Mouse (Mus musculus) T-helper 2 cell (primary cell): ENCODE results near the gene Arsg.
"Not testable (repeated sequence)": the region's sequence is repeated elsewhere in the genome, so short reads cannot be mapped to it uniquely, and the experiment has no call there.

Source experiments
- in situ Hi-C: fragments of 300-600 bp; cut with MboI, MseI; formaldehyde crosslinking; loops from one replicate; pipeline ENCODE4 v1.15.1; 2025; ENCODE audit warnings: high pct_unique_total_duplicates

Gene Arsg

DNA sequence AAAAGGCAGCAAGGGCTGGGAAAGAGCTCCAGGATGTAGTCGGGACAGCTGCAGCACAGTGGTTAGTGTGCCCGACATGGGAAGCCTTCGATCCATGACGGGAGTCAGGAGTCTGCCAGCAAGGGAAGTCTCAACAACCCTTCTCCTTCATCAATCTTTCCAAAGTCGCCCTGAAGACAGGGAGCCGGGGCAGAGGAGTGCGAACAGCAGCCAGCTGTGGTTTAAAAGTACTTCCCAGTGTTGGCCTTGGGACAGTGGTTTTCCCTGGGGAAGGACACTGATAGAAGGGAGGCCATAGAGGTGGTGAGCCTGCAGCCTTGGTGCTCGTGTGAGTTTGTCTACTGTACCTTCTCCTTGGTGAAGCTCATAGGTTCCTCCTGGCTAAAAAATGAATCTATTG lies 6.2 kb upstream of the Arsg start:
- in situ Hi-C loops: loop anchor here (10.0 kb wide), 1 partner anchor 388 kb away; no protein-coding TSS in a partner anchor

GRCm38 (mm10) chr11:109468133-109468532 lies 5.0 kb upstream of the Arsg start:
- in situ Hi-C loops: loop anchor here (10.0 kb wide), 1 partner anchor 387 kb away; no protein-coding TSS in a partner anchor

GRCm38 (mm10) chr11:109470170-109470569 lies 3.0 kb upstream of the Arsg start:
- in situ Hi-C loops: no loop called here

DNA sequence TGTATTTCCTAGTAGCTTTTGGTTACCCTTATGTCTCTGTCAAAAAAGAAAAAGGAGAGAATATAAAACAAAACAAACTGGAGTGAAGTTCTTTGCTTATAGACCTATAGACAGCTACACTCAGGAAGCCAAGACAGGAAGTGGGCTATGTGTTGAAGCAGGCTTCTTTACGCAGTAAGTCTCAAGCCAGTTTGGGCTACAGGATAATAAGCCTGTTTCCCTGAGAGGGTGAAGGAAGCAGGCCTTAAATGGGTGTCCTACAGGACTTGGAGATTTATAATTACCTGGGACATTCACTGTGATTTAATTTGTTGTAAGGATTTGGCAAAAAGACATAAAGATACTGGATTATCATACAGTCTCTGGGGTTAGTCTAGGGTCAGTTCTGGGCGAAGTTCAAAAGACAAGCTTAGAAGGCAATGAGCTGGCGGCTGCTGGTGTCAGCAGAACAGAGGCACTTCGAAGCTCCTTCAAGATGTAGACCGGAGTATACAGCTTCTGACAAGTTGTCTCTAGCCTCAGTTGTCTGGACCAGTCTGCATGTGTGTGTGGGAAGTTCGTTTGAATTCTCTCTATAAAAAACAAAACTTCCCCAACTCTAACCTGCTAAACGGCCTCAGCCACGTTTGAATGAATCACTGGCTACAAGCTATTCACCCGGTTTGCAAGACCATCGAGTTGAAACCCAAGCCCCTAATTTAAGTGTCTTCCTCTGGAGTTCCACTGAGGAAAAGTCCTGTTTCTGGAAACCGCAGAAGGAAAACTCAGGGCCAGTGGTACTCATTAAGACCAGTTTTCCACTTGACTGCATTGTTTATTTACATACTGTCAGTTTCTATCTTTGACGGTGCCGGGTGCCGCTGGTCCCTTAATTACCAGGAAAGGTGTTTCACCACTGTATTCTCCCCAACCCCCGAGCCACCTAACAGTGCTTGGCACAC lies 2.0 kb upstream of the Arsg start:
- in situ Hi-C loops: no loop called here

- in situ Hi-C loops: no loop called here
Measured at GRCm38 (mm10) chr11:109472171-109472691, 943 bp upstream of the Arsg start.

GRCm38 (mm10) chr11:109472821-109473170 lies 378 bp upstream of the Arsg start:
- in situ Hi-C loops: no loop called here

DNA sequence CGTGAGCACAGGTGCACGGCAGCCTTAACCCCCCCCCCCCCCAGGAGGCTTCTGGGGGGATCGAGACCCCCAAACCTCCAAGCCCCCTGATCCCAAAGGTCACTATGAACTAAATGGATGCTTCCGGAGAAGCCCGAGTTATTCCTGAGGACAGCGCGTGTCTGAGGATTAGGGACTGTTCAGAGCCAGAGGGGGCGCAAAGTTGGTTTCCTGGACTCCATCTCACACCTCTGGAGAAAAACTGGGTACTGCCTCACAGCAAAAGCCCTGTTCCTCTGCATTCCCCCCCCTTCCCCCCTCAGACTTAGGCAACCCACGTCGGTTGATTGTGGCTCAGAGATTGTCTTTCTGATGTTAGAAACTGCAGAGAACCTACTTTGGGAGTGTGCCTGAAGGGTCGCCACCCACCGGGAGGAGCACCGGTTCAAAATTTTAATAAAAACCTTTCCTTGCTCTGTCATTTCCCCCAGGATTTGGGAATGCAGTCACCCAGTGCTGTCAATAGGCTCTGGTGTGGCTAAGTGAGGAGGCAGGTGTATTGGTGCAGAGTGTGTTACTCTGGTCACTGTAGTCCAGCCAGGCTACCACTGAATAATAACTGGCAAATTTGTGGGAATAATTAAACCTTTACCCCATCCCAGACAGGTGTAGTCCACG lies 1.0 kb downstream of the Arsg start:
- in situ Hi-C loops: no loop called here

DNA sequence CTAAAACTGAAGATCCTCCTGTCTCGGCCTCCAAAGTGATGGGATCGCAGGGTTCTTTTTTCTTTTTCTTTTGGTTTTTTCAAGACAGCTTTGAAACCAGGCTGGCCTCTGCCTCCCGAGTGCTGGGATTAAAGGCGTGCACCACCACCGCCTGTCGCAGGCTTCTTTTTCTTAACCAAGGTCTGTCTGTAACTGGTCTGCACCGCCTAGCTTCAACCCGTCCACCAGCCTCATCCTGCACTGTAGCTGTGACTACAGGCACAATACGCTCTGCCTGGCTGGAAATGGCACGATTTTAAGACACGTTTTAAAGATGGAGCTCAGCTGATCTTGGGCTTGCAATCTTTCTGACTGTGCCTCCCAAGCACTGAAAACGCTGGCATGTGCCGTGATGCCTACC lies 1.7 kb downstream of the Arsg start:
- in situ Hi-C loops: no loop called here

DNA sequence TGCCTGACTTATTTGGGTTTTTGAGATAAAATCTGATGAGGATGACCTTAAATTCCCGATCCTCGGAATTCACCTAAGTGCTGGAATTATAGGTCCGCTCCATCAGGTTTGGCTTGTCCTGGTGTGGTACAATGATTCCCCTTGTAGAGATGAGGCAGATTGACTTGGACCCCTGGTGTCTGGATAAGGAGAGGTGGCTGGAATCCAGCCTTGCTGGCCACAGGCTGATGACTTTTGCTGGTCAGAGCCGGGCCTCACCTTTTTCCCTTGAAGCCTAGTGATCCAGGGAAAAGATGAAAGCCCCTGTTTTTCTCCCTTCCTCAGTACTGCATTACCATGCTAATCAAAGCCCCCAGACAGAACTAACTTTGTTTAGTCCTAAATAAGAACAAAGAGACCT lies 2.5 kb downstream of the Arsg start:
- in situ Hi-C loops: no loop called here

- in situ Hi-C loops: no loop called here
Measured at GRCm38 (mm10) chr11:109476241-109476640, 3.1 kb downstream of the Arsg start.

- in situ Hi-C loops: no loop called here
Measured at GRCm38 (mm10) chr11:109476653-109477052, 3.5 kb downstream of the Arsg start.

DNA sequence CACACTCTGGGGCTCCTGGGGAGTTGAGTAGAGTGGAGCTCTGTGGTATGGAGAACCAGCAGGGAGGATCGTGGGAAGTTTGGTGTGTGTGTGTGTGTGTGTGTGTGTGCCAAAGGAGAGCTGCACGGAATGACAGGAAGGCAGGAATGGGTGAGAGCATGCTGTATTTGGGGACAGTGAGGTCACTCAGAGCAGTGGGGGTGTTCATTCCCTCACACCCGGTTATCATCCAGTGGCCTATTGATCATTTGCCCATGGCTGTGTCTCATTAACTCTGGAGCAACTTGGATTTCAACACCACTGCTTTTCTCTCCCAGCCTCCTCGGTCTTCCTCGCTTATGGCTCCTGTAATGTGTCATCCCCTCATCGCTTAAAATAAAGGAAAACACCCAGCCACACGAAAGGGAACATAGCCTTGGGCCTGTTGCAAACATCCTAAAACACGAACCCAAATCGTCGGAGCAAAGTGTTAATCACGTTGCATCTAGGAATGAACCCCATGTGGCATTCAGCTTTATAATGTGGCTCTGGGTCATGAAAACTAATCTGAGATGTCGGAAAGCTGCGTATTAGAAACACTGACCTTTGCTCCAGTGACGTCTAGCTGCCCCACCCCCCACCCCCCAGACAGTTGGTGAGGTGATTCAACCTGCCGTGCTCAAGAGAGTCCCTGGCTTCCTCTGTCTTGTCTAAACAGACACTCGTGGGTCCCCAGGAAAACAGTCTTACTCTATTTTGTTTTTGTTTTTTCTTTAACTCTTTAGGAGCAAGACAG lies 4.6 kb downstream of the Arsg start:
- in situ Hi-C loops: no loop called here

DNA sequence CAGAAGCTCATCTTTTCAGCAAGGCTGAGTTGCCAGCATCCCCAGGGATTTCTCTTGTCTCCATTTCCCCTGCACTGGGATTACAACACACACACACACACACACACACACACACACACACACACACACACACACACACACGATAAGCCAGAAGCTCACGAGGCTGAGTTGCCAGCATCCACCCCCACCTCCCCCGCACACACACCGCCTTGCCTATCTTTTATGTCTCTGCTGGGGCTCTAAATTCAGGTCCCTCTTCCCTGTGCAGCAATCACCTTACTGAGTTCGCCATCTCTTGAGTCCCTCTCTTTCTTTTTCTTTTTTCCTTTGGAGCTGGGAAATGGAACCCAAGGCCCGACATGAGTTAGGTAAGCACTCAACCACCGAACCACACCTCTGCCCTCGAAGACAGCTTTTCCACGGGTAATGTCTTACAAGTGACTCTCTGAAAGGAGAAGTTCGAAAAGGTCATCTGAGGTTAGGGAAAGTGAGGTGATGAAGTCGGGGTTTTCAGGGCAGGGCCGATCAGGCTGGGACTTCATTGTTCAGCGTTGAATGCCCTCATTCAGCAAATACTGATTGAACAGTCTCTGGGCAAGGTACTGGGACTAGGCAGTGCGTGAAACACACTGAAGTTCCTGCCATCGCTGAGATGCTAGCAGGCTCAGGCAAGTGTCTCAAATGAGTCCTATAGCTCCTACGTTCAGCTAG lies 6.6 kb downstream of the Arsg start:
- in situ Hi-C loops: no loop called here

- in situ Hi-C loops: no loop called here
Measured at GRCm38 (mm10) chr11:109480440-109480839, 7.3 kb downstream of the Arsg start.

- in situ Hi-C loops: no loop called here
Measured at GRCm38 (mm10) chr11:109485398-109486045, 12.3 kb downstream of the Arsg start.

DNA sequence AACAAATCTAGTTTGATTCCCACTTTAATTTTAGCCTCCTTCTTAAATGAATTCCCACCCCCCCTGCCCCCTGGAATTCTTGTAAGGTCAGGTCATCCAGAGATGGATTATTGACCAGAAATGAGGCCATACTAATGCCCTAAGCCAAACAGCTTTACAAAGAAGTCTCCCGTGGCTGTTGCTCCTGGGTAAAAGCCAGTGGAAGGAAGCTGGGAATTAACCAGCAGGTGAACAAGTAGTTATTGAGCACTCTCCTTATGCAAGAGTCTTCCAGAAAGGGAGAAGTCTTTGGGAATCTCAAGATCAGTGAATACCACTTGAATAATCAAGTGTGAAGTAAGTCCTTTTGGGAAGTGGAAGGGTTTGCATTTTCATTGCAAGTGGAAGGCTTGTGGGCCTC lies 13.9 kb downstream of the Arsg start:
- in situ Hi-C loops: no loop called here

- in situ Hi-C loops: no loop called here
Measured at GRCm38 (mm10) chr11:109487991-109488684, 15.0 kb downstream of the Arsg start.

DNA sequence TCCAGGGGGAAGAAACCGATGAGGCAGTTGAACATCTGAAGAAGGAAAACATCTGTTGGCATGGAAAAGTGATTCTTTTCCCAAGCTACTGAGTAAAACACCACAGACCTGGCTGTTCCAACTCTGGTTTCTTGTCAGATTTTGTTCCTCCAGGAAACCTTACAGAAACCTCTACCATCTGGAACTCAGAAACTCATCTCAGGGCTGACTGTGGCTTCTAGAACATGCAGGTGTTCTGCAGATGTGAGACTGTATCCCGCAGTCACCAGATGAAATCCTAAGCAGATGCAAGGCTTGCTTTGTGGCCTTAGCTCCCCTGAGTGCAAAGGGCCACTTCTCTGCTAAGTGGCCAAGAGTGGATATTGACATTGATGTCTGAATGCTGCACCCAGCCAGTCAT lies 16.6 kb downstream of the Arsg start:
- in situ Hi-C loops: no loop called here

DNA sequence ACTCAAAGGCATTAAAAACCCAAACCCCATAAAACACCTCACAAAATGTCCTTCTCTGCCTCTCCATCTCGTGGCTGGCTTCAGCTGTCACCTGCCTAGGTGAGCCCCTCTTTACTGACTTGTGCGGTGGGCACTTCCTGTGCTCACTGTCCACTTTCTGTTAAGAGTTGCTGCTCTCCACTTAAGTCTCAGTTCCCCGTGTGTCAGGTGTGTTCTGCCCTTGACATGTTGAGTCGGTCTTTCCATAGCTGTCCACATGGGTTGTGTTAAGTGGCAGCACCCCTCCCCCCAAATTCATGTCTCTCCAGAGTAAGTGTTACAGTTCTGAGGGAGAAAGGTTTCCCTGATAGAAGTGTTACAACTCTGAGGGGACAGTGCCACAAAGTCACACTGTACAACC lies 18.7 kb downstream of the Arsg start:
- in situ Hi-C loops: no loop called here

GRCm38 (mm10) chr11:109492847-109493464 lies 19.8 kb downstream of the Arsg start:
- in situ Hi-C loops: not testable (repeated sequence)
